Mouse (Mus musculus): Measurements from ENCODE around the gene Immp2l.

DNA sequence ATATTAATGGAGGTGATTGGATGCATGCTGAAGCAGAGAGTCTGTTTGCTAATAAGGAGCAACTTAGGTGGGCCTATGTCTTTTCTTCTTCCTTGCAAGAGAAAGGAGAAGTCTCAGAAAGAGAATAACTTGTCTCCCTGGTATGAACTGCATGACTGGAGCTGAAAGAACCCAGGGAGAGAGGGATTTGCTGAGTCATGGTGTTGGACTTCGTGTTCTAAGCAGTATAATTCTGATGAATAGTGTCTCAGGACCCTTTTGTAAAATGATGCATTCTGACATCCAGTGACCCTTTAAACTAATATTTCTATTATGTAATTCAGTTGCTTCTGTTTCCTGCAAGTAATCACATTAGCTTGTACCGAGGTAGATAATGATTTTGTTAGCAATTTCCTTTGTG, 208.1 kb downstream of the Immp2l start:
- no peak for TF ChIP-seq POLR2A (IDR thresholded peaks at IDR 0.05; ENCODE audit: low read depth, low read length)
- TF ChIP-seq CTCF (conservative IDR thresholded peaks at IDR 0.05; ENCODE audit: insufficient read depth, insufficient read length, low read depth, low read length) = no peak

Measured in kidney, adult 2 months (tissue).